Mouse (Mus musculus) midbrain, embryonic 16.5 days (tissue): ENCODE measurements around the gene Edem2. TPM values are rescaled to one million over a fixed set of nuclear protein-coding genes. Genes with fewer than 3 reads are reported as not detected.

Experiments used
- ATAC-seq: fragments of 200-750 bp; cut with Nextera tagmentation; 2 replicates; pipeline ENCODE4 v1.8.0; 2017; ENCODE audit warnings: moderate TSS enrichment
- H3K27ac ChIP-seq: fragments of 300-500 bp; sonication (generic); 2 replicates; pipeline ENCODE4 v1.5.1; 2014; ENCODE audit warnings: mild to moderate bottlenecking, low read length, mixed read lengths
- H3K27me3 ChIP-seq: fragments of 300-500 bp; sonication (generic); 2 replicates; pipeline ENCODE4 v1.6.1; 2014; ENCODE audit warnings: low read depth, low read length, mixed read lengths; ENCODE audit not compliant: control insufficient read depth, insufficient read depth
- H3K36me3 ChIP-seq: fragments of 300-500 bp; sonication (generic); 2 replicates; pipeline ENCODE4 v1.6.1; 2014; ENCODE audit warnings: mild to moderate bottlenecking, low read length, moderate library complexity, mixed read lengths; ENCODE audit not compliant: control insufficient read depth, insufficient read depth
- H3K4me1 ChIP-seq: fragments of 300-500 bp; sonication (generic); 2 replicates; pipeline ENCODE4 v1.6.1; 2014; ENCODE audit warnings: mild to moderate bottlenecking, low read length, mixed read lengths; ENCODE audit not compliant: control insufficient read depth, insufficient read depth
- H3K4me2 ChIP-seq: fragments of 300-500 bp; sonication (generic); 2 replicates; pipeline ENCODE4 v1.6.1; 2014; ENCODE audit warnings: mild to moderate bottlenecking, low read length, mixed read lengths
- H3K4me3 ChIP-seq: fragments of 300-500 bp; sonication (generic); 2 replicates; pipeline ENCODE4 v1.5.1; 2014; ENCODE audit warnings: low read depth, mild to moderate bottlenecking, low read length, moderate library complexity, mixed read lengths
- H3K9ac ChIP-seq: fragments of 300-500 bp; sonication (generic); 2 replicates; pipeline ENCODE4 v1.6.1; 2014; ENCODE audit warnings: low read depth, low read length, mixed read lengths
- H3K9me3 ChIP-seq: fragments of 300-500 bp; sonication (generic); replicated peaks from 2 replicates; pipeline ENCODE4 v1.6.1; 2014; ENCODE audit warnings: mild to moderate bottlenecking, low read length, mixed read lengths; ENCODE audit not compliant: control insufficient read depth, poor library complexity, severe bottlenecking
- WGBS: fragments of 180-500 bp; shearing (Covaris S2); extraction: QIAGEN DNeasy Blood & Tissue Kit; methylation state at CpG from one replicate; pipeline ENCODE4 v1.1.7; 2014; 5-methylcytosine and 5-hydroxymethylcytosine counted together
- polyA plus RNA-seq: library from polyadenylated mRNA; unstranded; fragments of >200 nt; fragmentation: Nextera tagmentation; extraction: Ambion mirVana; gene quantifications from 2 replicates; pipeline ENCODE4 v1.2.1, GENCODE M21; 2015

Edem2 gene
- 46.3 and 49.6 TPM in 2 replicates for polyA plus RNA-seq

DNA sequence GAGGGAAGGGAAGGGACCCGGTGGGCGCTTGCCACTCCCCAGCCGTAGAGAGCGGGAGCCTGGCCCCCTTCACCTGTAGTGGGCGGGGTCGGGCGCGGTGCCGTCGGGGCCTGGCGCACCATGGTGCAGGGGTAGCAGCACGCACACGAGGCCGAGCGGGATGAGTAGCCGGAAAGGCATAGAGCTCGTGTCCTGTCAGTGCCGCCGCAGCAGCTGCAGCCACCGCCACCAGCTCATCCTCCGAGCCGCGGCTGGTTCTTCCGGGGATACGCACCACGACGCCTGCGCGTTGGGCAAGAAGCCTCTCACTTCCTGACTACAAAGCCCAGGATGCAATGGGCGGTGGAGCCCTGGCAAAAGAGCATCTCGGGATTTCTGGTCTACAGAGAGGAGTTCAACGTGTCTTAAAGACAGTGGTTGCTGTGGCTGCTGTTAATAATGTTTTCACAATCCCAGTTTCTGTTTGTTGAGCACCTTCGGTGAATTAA lies at the start of gene Edem2:
Edem2 (minus strand) TSS at position 318 of the 488 bp plus-strand sequence.
- peak within 1 kb of the TSS; percentile 70 for H3K9ac ChIP-seq
- peak; percentile 97 for ATAC-seq
- no peaks in the 10 kb centered on the region for H3K9me3 ChIP-seq

DNA sequence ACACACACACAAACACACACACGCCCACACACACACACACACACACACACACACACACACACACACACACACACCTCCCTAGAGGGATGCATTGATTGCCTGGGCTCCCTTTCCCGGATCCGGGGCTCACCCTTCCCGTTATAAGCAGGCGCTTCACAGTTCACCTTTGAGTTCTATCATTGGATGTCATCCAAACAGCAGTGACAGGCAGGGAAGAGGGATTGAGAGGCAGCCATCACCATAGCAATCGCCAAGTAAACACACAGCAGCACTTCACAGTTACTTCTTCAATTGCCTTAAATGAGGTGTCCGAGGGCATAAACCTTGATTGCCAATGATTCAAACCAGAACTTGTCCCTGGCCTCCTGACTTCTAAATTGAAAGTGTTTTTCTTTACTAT lies 49.8 kb upstream of the Edem2 start:
- Histone ChIP-seq H3K27me3 (0 out of 2 replicates have a peak, but pooled peaks cover under 1% of the 10 kb centered on the region), H3K4me1 (peaks cover 32% of the 10 kb centered on the region), H3K9ac (no peak overlapping the region), H3K4me3 (no peak overlapping the region), H3K27ac (no peak overlapping the region), H3K9me3 (no peaks in the 10 kb centered on the region), H3K4me2 (no peak overlapping the region), H3K36me3 (no peaks in the 10 kb centered on the region)
- WGBS, result 46% methylated on average over 7 of the region's 7 CpGs
- ATAC-seq, result no peak

More for the DNA sequence above, at the start of gene Edem2:
- 0% methylated on average over 29 of the region's 33 CpGs for WGBS
- Histone ChIP-seq H3K36me3 (0 out of 2 replicates have a peak, but pooled peaks cover 7% of the 10 kb centered on the region), H3K27ac (peak within 1 kb of the TSS; percentile 68), H3K4me3 (peak within 1 kb of the TSS; percentile 59), H3K4me1 (peaks cover 12% of the 10 kb centered on the region), H3K27me3 (no peaks in the 10 kb centered on the region), H3K4me2 (peak within 1 kb of the TSS; percentile 98)

DNA sequence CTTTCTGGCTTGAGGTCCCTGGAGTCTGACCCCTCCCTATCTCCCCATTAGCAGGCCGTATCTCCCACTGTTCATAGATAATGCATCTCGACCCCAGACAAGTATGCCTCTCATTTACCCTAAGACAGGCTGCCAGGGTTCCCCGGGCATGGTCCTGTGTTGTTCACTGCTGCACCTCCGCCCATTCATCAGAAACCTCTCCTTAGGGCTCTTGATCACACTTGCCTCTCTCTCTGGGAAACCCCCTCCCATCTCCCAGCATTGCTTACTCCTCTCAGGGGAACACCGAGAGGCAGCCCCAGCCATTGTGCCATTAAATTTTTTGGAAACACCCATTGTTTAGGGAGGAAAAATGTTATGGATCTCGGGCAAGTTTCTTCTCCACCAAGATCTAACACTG lies 48.7 kb upstream of the Edem2 start:
- Histone ChIP-seq H3K4me3 (no peak overlapping the region), H3K36me3 (no peaks in the 10 kb centered on the region), H3K4me2 (no peak overlapping the region; the same call in 1 of the 2 replicates), H3K27ac (no peak overlapping the region), H3K4me1 (peaks cover 32% of the 10 kb centered on the region), H3K9ac (no peak overlapping the region), H3K27me3 (peaks cover 9% of the 10 kb centered on the region), H3K9me3 (no peaks in the 10 kb centered on the region)
- ATAC-seq, result no peak
- WGBS, result 39% methylated on average over 6 of the region's 6 CpGs

DNA sequence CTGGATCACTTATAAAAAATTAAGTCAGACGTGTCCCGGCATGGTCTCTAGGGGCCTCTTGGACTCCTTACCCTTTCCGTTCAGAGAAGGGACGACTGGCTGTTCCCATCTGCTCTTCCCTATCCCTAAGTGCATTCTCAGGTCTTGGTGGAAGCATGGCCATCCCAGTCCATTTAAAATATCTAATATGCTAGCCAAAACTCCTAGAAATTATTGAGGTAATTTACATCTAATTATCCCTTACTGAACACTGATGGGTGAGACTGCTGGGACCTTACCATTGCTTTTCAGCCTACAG lies 48.4 kb upstream of the Edem2 start:
- peaks cover 9% of the 10 kb centered on the region for H3K27me3 ChIP-seq
- peaks cover 32% of the 10 kb centered on the region for H3K4me1 ChIP-seq
- 47% methylated on average over 4 of the region's 4 CpGs for WGBS
- no peak overlapping the region for H3K4me3 ChIP-seq
- no peak for ATAC-seq
- H3K36me3 ChIP-seq, result no peaks in the 10 kb centered on the region
- no peak overlapping the region for H3K27ac ChIP-seq
- no peak overlapping the region for H3K9ac ChIP-seq
- H3K4me2 ChIP-seq, result peak overlapping the region; percentile 76; the same call in 1 of the 2 replicates
- no peaks in the 10 kb centered on the region for H3K9me3 ChIP-seq

DNA sequence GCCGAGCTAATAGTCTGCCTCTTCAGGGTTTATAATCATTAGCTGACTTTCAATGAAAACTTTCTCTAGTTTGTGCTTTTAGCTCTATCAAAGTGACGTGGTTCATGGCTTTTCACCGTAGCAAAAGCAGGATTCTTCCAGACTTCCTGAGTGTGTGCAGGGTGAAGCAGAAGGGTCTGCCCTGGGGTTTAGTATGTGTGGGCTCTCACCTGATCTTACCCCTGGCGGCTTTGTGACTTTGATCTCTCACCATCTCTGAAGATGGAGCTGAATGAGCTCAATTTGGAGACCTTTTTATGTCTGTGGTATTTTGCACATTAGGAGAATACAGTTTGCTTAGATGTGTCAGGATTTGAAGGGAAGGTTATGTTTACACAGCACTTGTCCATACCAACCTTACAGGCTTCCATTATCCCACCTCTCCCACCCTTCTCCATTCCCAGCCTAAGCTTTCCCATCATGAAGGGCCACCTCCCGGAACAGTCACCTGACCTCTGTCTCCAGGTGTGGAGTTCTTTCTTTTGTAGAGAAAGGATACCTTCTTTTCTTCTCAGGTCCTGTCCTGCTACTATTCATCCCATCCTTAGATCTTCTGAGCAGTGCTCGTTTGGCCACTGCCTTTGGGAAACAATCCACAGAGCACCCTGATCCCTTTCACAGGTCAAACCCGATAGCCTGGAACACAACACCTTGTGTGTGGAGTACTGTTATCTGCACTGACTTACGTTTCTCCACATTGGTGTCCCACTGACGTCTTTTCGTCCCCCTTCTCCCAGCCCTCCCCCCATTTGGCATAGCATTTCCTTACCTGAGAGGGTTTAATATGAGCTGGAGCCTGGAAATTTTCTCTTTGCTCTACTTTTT lies 47.8 kb upstream of the Edem2 start:
- Histone ChIP-seq H3K27ac (no peak overlapping the region), H3K4me3 (peak overlapping the region; percentile 98), H3K4me2 (peak overlapping the region; percentile 76), H3K9ac (no peak overlapping the region), H3K4me1 (peaks cover 32% of the 10 kb centered on the region), H3K27me3 (peaks cover 9% of the 10 kb centered on the region), H3K9me3 (no peaks in the 10 kb centered on the region), H3K36me3 (no peaks in the 10 kb centered on the region)
- 64% methylated on average over 10 of the region's 10 CpGs for WGBS
- no peak for ATAC-seq

DNA sequence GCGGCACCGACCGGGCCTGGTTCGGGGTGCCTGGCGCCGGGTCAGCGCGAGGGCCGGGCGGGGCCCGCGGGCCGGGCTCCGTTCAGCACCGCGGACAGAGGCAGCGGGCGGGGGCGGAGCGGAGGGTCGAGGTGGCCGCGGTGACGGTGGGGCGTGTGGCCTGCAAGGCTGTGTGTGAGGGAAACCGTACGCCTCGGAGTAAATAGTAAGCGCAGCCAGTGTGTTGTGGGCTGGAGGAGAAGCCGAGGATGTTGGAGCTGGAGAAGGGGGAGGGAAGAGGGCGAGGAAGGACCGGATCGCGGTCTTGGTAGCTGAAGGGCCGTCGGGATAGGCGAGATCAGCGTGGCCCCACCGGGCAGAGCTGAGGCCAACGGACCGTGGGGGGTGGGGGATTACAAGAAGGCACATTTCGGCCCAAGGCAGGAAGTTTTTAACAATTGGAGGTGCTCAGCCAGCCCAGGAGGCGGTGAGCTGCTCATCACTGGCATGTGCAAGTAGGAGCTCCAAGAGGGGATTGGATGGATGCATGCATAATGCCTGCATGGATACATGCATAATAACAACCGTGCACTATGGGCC lies 46.5 kb upstream of the Edem2 start:
- Histone ChIP-seq H3K9me3 (no peaks in the 10 kb centered on the region), H3K4me3 (peak overlapping the region; percentile 98), H3K27me3 (peaks cover 9% of the 10 kb centered on the region), H3K4me1 (peaks cover 32% of the 10 kb centered on the region), H3K4me2 (peak overlapping the region; percentile 76), H3K27ac (peak overlapping the region; percentile 94), H3K36me3 (no peaks in the 10 kb centered on the region), H3K9ac (peak overlapping the region; percentile 99)
- ATAC-seq, result peak; percentile 82
- under 1% methylated on average over 36 of the region's 44 CpGs for WGBS

DNA sequence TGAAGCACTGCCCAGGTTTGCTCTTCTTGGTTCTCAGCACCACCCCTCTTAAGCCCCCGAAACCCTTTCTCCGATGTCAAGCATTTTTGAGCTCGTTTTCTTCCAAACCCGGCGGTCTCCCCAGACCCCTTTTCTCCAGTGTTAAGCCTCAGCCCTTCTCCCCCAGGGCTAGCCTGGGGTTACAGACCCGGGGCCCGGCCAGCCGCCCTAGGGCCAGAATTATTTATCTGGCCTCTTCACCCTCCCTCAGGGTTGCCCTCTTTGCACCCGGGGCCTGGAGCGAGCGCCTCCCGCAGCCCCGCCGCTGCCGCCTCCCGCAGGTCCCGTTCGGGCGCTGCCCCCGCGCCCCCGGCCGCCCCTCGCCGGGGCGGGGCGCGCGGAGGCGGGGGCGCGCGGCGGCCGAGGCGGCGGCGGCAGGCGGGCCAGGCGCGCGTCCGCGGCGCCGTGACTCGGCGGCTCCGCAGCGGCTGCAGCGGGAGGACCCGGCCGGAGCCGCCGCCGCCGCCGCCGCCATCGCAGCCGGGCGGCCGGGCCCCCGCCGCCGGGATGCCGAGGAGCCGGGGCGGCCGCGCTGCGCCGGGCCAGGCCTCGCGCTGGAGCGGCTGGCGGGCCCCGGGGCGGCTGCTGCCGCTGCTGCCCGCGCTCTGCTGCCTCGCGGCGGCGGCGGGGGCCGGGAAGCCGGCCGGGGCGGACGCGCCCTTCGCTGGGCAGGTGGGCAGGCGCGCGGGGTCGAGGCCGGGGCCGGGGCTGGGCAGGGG lies 45.8 kb upstream of the Edem2 start, which contains the start of gene Mmp24:
Mmp24 (plus strand) TSS at position 416 of the 758 bp plus-strand sequence.
- 1% methylated on average over 40 of the region's 100 CpGs for WGBS
- ATAC-seq, result peak; percentile 36; the same call in 1 of the 2 replicates
- peak within 1 kb of the TSS; percentile 76 for H3K4me2 ChIP-seq

DNA sequence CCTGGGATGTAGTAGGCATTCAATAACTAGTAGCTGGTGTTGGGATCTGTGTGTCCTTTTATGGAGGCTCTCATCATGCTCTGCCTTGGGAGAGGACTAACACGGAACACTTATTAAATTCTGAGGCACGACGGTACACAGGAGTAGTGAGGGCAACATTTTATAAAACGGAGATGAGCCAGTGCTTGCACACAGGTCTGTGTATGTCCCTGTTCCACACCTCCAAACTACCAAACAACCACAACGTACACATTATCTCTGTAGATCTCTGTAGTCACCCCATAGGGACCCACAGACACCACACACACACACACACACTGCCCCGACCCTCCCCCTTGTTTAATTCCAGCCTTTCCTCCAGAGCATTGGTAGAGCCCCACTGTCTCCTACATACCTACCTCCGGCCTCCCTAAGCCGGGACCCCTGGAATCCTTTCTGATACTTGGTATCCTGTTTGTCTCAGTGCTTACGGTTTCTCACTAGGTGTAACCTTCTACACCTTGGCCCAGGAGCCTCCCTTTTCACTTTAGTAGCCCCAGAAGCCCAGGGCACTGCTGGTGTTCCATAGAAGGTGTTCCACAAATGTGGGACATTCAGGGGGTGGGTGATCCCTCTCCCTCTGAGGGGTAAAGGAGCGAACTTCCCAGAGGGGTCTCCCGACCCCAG lies 45.1 kb upstream of the Edem2 start:
- Histone ChIP-seq H3K4me1 (peaks cover 32% of the 10 kb centered on the region), H3K36me3 (no peaks in the 10 kb centered on the region), H3K9me3 (no peaks in the 10 kb centered on the region), H3K9ac (peak overlapping the region; percentile 99), H3K27ac (no peak overlapping the region), H3K27me3 (peaks cover 9% of the 10 kb centered on the region), H3K4me3 (peak overlapping the region; percentile 98), H3K4me2 (peak overlapping the region; percentile 76)
- ATAC-seq, result 0 out of 2 replicates have a peak, but pooled peaks have one; percentile 2
- 60% methylated on average over 11 of the region's 11 CpGs for WGBS

More for the DNA sequence above, 45.8 kb upstream of the Edem2 start, which contains the start of gene Mmp24:
- Histone ChIP-seq H3K9me3 (no peaks in the 10 kb centered on the region), H3K27me3 (peaks cover 9% of the 10 kb centered on the region), H3K9ac (peak within 1 kb of the TSS; percentile 99), H3K4me3 (peak within 1 kb of the TSS; percentile 98), H3K36me3 (no peaks in the 10 kb centered on the region), H3K4me1 (peaks cover 32% of the 10 kb centered on the region), H3K27ac (peak within 1 kb of the TSS; percentile 94)
